Mouse (Mus musculus): ENCODE measurements around the gene Zzz3. TPM values are rescaled to one million over a fixed set of nuclear protein-coding genes. Genes with fewer than 3 reads are reported as not detected.

The Zzz3 gene
- polyA plus RNA-seq, 1 experiment from 2014 or later: 34.5 TPM

- Histone ChIP-seq H3K4me1 (ENCODE audit: control insufficient read depth in 2 of 2, insufficient read depth in 2 of 2, low read length in 2 of 2) (peaks cover 6 to 28% of the 10 kb centered on the region in 2 experiments; a peak in 3 of 4 replicates), H3K4me3 (ENCODE audit: control insufficient read depth in 1 of 2, insufficient read depth in 1 of 2, low read depth in 1 of 2, low read length in 2 of 2) (no peak overlapping the region), H3K9ac (ENCODE audit: low read length) (no peak overlapping the region), H3K27me3 (ENCODE audit: control insufficient read depth, insufficient read depth, low read length) (no peaks in the 10 kb centered on the region), H3K4me2 (ENCODE audit: low read length) (no peak overlapping the region), H3K36me3 (ENCODE audit: control insufficient read depth, insufficient read depth, low read length) (peaks cover 47% of the 10 kb centered on the region), H3K9me3 (ENCODE audit: control insufficient read depth, low read length) (no peaks in the 10 kb centered on the region), H3K27ac (replicated peaks in 1 of 2; ENCODE audit: control insufficient read depth in 1 of 2, insufficient read depth in 1 of 2, low read depth in 2 of 2, low read length in 2 of 2) (no peak overlapping the region)
- 44% methylated on average over 4 of the region's 4 CpGs for WGBS
- ATAC-seq (ENCODE audit: insufficient number of reproducible peaks, insufficient read depth, low FRiP score, low read depth): no peak
These were observed 65.5 kb downstream of the Zzz3 start for GRCm38 (mm10) chr3:152460802-152461201.

DNA sequence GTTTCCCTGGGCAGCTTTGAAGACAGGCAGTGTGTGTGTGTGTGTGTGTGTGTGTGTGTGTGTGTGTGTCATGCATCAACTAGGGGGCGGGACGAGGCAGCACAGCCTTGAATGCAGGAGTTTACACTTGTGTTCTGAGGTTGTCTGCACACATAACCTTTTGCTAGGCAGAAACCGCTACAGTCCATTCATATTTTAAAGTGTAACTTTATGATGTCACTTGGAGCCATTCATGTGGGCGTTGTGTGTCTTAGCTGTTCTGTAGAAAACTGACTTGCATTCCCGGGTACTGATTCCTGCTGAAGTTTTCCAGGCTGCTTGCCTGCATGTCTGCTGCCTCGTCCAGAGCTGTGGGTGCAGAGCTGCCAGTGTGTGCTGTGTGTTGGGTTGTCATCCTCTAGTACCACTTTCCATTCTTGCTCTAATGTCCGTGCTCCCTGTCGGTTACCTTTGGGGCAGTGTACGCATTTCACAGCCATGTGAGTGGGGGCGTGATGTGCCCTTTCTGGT is 66.8 kb downstream of the Zzz3 start:
- H3K9ac ChIP-seq (ENCODE audit: low read length): no peak overlapping the region
- H3K27me3 ChIP-seq (ENCODE audit: control insufficient read depth, insufficient read depth, low read length): no peaks in the 10 kb centered on the region
- H3K4me1 ChIP-seq (ENCODE audit: control insufficient read depth in 2 of 2, insufficient read depth in 2 of 2, low read length in 2 of 2): peaks cover 11 to 39% of the 10 kb centered on the region in 2 experiments
- WGBS: 77% methylated on average over 10 of the region's 10 CpGs
- H3K27ac ChIP-seq (replicated peaks in 1 of 2; ENCODE audit: control insufficient read depth in 1 of 2, insufficient read depth in 1 of 2, low read depth in 2 of 2, low read length in 2 of 2): no peak overlapping the region
- no peak overlapping the region for H3K4me3 ChIP-seq (ENCODE audit: control insufficient read depth in 1 of 2, insufficient read depth in 1 of 2, low read depth in 1 of 2, low read length in 2 of 2)
- peaks cover 34% of the 10 kb centered on the region for H3K36me3 ChIP-seq (ENCODE audit: control insufficient read depth, insufficient read depth, low read length)
- ATAC-seq (ENCODE audit: insufficient number of reproducible peaks, insufficient read depth, low FRiP score, low read depth): no peak
- H3K9me3 ChIP-seq (ENCODE audit: control insufficient read depth, low read length): no peaks in the 10 kb centered on the region
- H3K4me2 ChIP-seq (ENCODE audit: low read length): no peak overlapping the region

DNA sequence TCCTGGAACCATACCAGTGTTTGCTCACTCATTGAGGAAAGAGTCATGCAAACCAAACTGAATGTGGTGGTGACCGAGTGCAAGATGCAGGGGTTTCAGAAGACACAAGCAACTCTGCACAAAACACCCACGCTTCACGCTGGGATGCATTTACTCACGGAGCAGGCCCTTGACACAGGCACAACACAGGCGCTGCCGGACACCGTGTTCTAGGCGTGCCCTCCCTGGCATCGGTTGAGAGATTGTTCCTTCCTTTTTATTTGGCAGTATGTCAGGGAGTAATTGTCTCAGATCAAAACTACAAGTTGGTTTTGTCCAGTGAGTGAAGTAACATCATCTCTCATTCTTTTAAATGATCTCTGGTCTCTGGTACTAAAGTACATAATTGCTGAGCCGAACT is 67.6 kb downstream of the Zzz3 start:
- H3K4me1 ChIP-seq (ENCODE audit: control insufficient read depth in 2 of 2, insufficient read depth in 2 of 2, low read length in 2 of 2): peaks cover 14 to 33% of the 10 kb centered on the region in 2 experiments
- WGBS: 92% methylated on average over 10 of the region's 10 CpGs
- H3K36me3 ChIP-seq (ENCODE audit: control insufficient read depth, insufficient read depth, low read length): peaks cover 26% of the 10 kb centered on the region
- H3K9ac ChIP-seq (ENCODE audit: low read length): no peak overlapping the region
- ATAC-seq (ENCODE audit: insufficient number of reproducible peaks, insufficient read depth, low FRiP score, low read depth): no peak
- H3K27ac ChIP-seq (replicated peaks in 1 of 2; ENCODE audit: control insufficient read depth in 1 of 2, insufficient read depth in 1 of 2, low read depth in 2 of 2, low read length in 2 of 2): no peak overlapping the region
- H3K4me3 ChIP-seq (ENCODE audit: control insufficient read depth in 1 of 2, insufficient read depth in 1 of 2, low read depth in 1 of 2, low read length in 2 of 2): no peak overlapping the region
- no peaks in the 10 kb centered on the region for H3K27me3 ChIP-seq (ENCODE audit: control insufficient read depth, insufficient read depth, low read length)
- H3K4me2 ChIP-seq (ENCODE audit: low read length): no peak overlapping the region
- no peaks in the 10 kb centered on the region for H3K9me3 ChIP-seq (ENCODE audit: control insufficient read depth, low read length)

DNA sequence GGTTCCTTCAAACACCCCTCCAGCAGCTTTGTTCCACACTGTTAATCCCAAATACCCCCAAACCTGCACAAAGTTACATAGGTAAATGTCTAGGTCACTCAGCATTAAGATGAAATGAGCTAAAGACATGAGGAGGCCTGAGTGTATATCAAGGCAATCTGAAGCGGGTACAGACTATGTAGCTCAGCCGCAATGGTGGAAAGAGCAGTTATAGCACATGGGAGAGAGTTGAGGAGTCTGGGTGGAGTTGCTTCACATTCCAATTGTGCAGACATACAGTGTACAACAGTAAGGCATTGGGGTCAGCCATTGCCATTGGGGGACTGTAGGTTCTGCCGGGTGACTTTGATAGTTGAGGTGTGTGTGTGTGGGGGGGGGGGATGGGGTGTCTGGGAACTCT is 69.2 kb downstream of the Zzz3 start:
- peaks cover 21 to 39% of the 10 kb centered on the region in 2 experiments for H3K4me1 ChIP-seq (ENCODE audit: control insufficient read depth in 2 of 2, insufficient read depth in 2 of 2, low read length in 2 of 2)
- no peak overlapping the region for H3K4me3 ChIP-seq (ENCODE audit: control insufficient read depth in 1 of 2, insufficient read depth in 1 of 2, low read depth in 1 of 2, low read length in 2 of 2)
- no peak overlapping the region for H3K27ac ChIP-seq (replicated peaks in 1 of 2; ENCODE audit: control insufficient read depth in 1 of 2, insufficient read depth in 1 of 2, low read depth in 2 of 2, low read length in 2 of 2)
- no peaks in the 10 kb centered on the region for H3K27me3 ChIP-seq (ENCODE audit: control insufficient read depth, insufficient read depth, low read length)
- WGBS: 96% methylated on average over 3 of the region's 3 CpGs
- H3K4me2 ChIP-seq (ENCODE audit: low read length): no peak overlapping the region
- no peak for ATAC-seq (ENCODE audit: insufficient number of reproducible peaks, insufficient read depth, low FRiP score, low read depth)
- H3K9me3 ChIP-seq (ENCODE audit: control insufficient read depth, low read length): no peaks in the 10 kb centered on the region
- H3K9ac ChIP-seq (ENCODE audit: low read length): no peak overlapping the region
- peaks cover 14% of the 10 kb centered on the region for H3K36me3 ChIP-seq (ENCODE audit: control insufficient read depth, insufficient read depth, low read length)

GRCm38 (mm10) chr3:152465338-152465737 is 70.1 kb downstream of the Zzz3 start:
- Histone ChIP-seq H3K9ac (ENCODE audit: low read length) (no peak overlapping the region), H3K36me3 (ENCODE audit: control insufficient read depth, insufficient read depth, low read length) (peaks cover 12% of the 10 kb centered on the region), H3K9me3 (ENCODE audit: control insufficient read depth, low read length) (no peaks in the 10 kb centered on the region), H3K4me3 (ENCODE audit: control insufficient read depth in 1 of 2, insufficient read depth in 1 of 2, low read depth in 1 of 2, low read length in 2 of 2) (no peak overlapping the region), H3K27ac (replicated peaks in 1 of 2; ENCODE audit: control insufficient read depth in 1 of 2, insufficient read depth in 1 of 2, low read depth in 2 of 2, low read length in 2 of 2) (no peak overlapping the region), H3K4me1 (ENCODE audit: control insufficient read depth in 2 of 2, insufficient read depth in 2 of 2, low read length in 2 of 2) (peaks cover 25 to 41% of the 10 kb centered on the region in 2 experiments), H3K4me2 (ENCODE audit: low read length) (no peak overlapping the region), H3K27me3 (ENCODE audit: control insufficient read depth, insufficient read depth, low read length) (no peaks in the 10 kb centered on the region)
- no peak for ATAC-seq (ENCODE audit: insufficient number of reproducible peaks, insufficient read depth, low FRiP score, low read depth)
- 83% methylated on average over 6 of the region's 6 CpGs for WGBS

- H3K4me1 ChIP-seq (ENCODE audit: control insufficient read depth in 2 of 2, insufficient read depth in 2 of 2, low read length in 2 of 2): peaks cover 22 to 31% of the 10 kb centered on the region in 2 experiments
- WGBS: 55% methylated on average over 9 of the region's 9 CpGs
- H3K4me2 ChIP-seq (ENCODE audit: low read length): no peak overlapping the region
- H3K9ac ChIP-seq (ENCODE audit: low read length): no peak overlapping the region
- ATAC-seq (ENCODE audit: insufficient number of reproducible peaks, insufficient read depth, low FRiP score, low read depth): peak; percentile 18; the same call in 1 of the 2 replicates
- no peaks in the 10 kb centered on the region for H3K9me3 ChIP-seq (ENCODE audit: control insufficient read depth, low read length)
- no peaks in the 10 kb centered on the region for H3K27me3 ChIP-seq (ENCODE audit: control insufficient read depth, insufficient read depth, low read length)
- H3K36me3 ChIP-seq (ENCODE audit: control insufficient read depth, insufficient read depth, low read length): peaks cover under 1% of the 10 kb centered on the region; the same call in 1 of the 2 replicates
- 0 out of 4 replicates have a peak overlapping the region, but pooled peaks of 1 of the 2 experiments have one; percentile 2 for H3K27ac ChIP-seq (replicated peaks in 1 of 2; ENCODE audit: control insufficient read depth in 1 of 2, insufficient read depth in 1 of 2, low read depth in 2 of 2, low read length in 2 of 2)
- H3K4me3 ChIP-seq (ENCODE audit: control insufficient read depth in 1 of 2, insufficient read depth in 1 of 2, low read depth in 1 of 2, low read length in 2 of 2): no peak overlapping the region
These were observed 71.6 kb downstream of the Zzz3 start for GRCm38 (mm10) chr3:152466849-152467248.

DNA sequence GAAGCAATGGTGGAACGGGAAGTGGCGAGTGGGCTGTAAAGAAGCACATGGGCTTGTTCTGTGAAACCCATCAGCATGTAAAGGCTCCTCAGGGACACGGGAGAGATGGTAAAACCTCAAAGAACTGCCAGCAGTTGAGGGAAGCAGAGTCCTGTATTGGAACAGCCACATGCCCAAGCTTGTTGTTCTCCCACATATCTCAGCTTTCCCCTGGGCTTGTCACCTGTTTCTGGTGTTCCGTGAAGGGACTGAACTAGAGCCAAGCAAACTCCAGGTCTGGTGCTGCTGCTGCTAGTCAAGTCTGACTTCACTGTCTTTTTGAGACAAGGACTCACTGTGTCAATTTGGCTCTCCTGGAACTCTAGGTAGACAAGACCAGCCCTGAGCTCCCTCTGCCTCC is 72.0 kb downstream of the Zzz3 start:
- peaks cover 21 to 28% of the 10 kb centered on the region in 2 experiments for H3K4me1 ChIP-seq (ENCODE audit: control insufficient read depth in 2 of 2, insufficient read depth in 2 of 2, low read length in 2 of 2)
- no peaks in the 10 kb centered on the region for H3K27me3 ChIP-seq (ENCODE audit: control insufficient read depth, insufficient read depth, low read length)
- no peak overlapping the region for H3K4me3 ChIP-seq (ENCODE audit: control insufficient read depth in 1 of 2, insufficient read depth in 1 of 2, low read depth in 1 of 2, low read length in 2 of 2)
- no peak overlapping the region for H3K9ac ChIP-seq (ENCODE audit: low read length)
- ATAC-seq (ENCODE audit: insufficient number of reproducible peaks, insufficient read depth, low FRiP score, low read depth): peak; percentile 31; the same call in 1 of the 2 replicates
- no peak overlapping the region for H3K4me2 ChIP-seq (ENCODE audit: low read length)
- 76% methylated on average over 4 of the region's 4 CpGs for WGBS
- 0 out of 4 replicates have a peak overlapping the region, but pooled peaks of 1 of the 2 experiments have one; percentile 2 for H3K27ac ChIP-seq (replicated peaks in 1 of 2; ENCODE audit: control insufficient read depth in 1 of 2, insufficient read depth in 1 of 2, low read depth in 2 of 2, low read length in 2 of 2)
- no peaks in the 10 kb centered on the region for H3K36me3 ChIP-seq (ENCODE audit: control insufficient read depth, insufficient read depth, low read length)
- no peaks in the 10 kb centered on the region for H3K9me3 ChIP-seq (ENCODE audit: control insufficient read depth, low read length)

GRCm38 (mm10) chr3:152468032-152468431 is 72.8 kb downstream of the Zzz3 start:
- Histone ChIP-seq H3K4me2 (ENCODE audit: low read length) (no peak overlapping the region), H3K4me1 (ENCODE audit: control insufficient read depth in 2 of 2, insufficient read depth in 2 of 2, low read length in 2 of 2) (peaks cover 21 to 28% of the 10 kb centered on the region in 2 experiments), H3K27ac (replicated peaks in 1 of 2; ENCODE audit: control insufficient read depth in 1 of 2, insufficient read depth in 1 of 2, low read depth in 2 of 2, low read length in 2 of 2) (no peak overlapping the region), H3K9ac (ENCODE audit: low read length) (no peak overlapping the region), H3K36me3 (ENCODE audit: control insufficient read depth, insufficient read depth, low read length) (no peaks in the 10 kb centered on the region), H3K4me3 (ENCODE audit: control insufficient read depth in 1 of 2, insufficient read depth in 1 of 2, low read depth in 1 of 2, low read length in 2 of 2) (no peak overlapping the region), H3K9me3 (ENCODE audit: control insufficient read depth, low read length) (no peaks in the 10 kb centered on the region), H3K27me3 (ENCODE audit: control insufficient read depth, insufficient read depth, low read length) (no peaks in the 10 kb centered on the region)
- WGBS: 89% methylated on average over 8 of the region's 8 CpGs
- no peak for ATAC-seq (ENCODE audit: insufficient number of reproducible peaks, insufficient read depth, low FRiP score, low read depth)

Data from heart, embryonic 14.5 days (tissue).